Mouse (Mus musculus) forebrain, embryonic 13.5 days (tissue): ENCODE measurements around the gene Olfr1396. TPM values are rescaled to one million over a fixed set of nuclear protein-coding genes. Genes with fewer than 3 reads are reported as not detected.

Experiments
- ATAC-seq: fragments of 200-750 bp; cut with Nextera tagmentation; 2 replicates; pipeline ENCODE4 v1.8.0; 2017
- H3K27ac ChIP-seq: fragments of 300-500 bp; sonication (generic); 2 replicates; pipeline ENCODE4 v1.5.1; 2015; ENCODE audit warnings: inconsistent platforms, mild to moderate bottlenecking, moderate library complexity
- H3K27me3 ChIP-seq: fragments of 300-500 bp; sonication (generic); 2 replicates; pipeline ENCODE4 v1.6.1; 2015; ENCODE audit warnings: mild to moderate bottlenecking, inconsistent platforms
- H3K36me3 ChIP-seq: fragments of 300-500 bp; sonication (generic); 2 replicates; pipeline ENCODE4 v1.6.1; 2015; ENCODE audit warnings: mild to moderate bottlenecking, inconsistent platforms; ENCODE audit not compliant: poor library complexity, severe bottlenecking
- H3K4me1 ChIP-seq: fragments of 300-500 bp; sonication (generic); 2 replicates; pipeline ENCODE4 v1.6.1; 2015; ENCODE audit warnings: inconsistent platforms
- H3K4me2 ChIP-seq: fragments of 300-500 bp; sonication (generic); 2 replicates; pipeline ENCODE4 v1.6.1; 2015; ENCODE audit warnings: inconsistent platforms, mild to moderate bottlenecking, moderate library complexity
- H3K4me3 ChIP-seq: fragments of 300-500 bp; sonication (generic); 2 replicates; pipeline ENCODE4 v1.5.1; 2015; ENCODE audit warnings: mild to moderate bottlenecking, inconsistent platforms
- H3K9ac ChIP-seq: fragments of 300-500 bp; sonication (generic); 2 replicates; pipeline ENCODE4 v1.6.1; 2015; ENCODE audit warnings: mild to moderate bottlenecking, inconsistent platforms
- H3K9me3 ChIP-seq: fragments of 300-500 bp; sonication (generic); replicated peaks from 2 replicates; pipeline ENCODE4 v1.6.1; 2016; ENCODE audit warnings: inconsistent platforms
- WGBS: fragments of 180-500 bp; shearing (Covaris S2); methylation state at CpG from one replicate; pipeline ENCODE4 v1.1.7; 2015; 5-methylcytosine and 5-hydroxymethylcytosine counted together
- polyA plus RNA-seq: library from polyadenylated mRNA; unstranded; fragments of >200 nt; fragmentation: Nextera tagmentation; extraction: Ambion mirVana; gene quantifications from 2 replicates; pipeline ENCODE4 v1.2.1, GENCODE M21; 2015

The Olfr1396 gene
- polyA plus RNA-seq, 1 experiment from 2014 or later: not detected

- Histone ChIP-seq H3K9ac (no peak overlapping the region), H3K4me1 (no peaks in the 10 kb centered on the region), H3K27ac (no peak overlapping the region), H3K36me3 (no peaks in the 10 kb centered on the region), H3K9me3 (no peaks in the 10 kb centered on the region), H3K27me3 (no peaks in the 10 kb centered on the region), H3K4me2 (no peak overlapping the region), H3K4me3 (no peak overlapping the region)
- WGBS: 81% methylated on average over 1 of the region's 1 CpGs
- no peak for ATAC-seq
These were observed 8.9 kb downstream of the Olfr1396 start for GRCm38 (mm10) chr11:49105752-49106151.

- no peak overlapping the region for H3K9ac ChIP-seq
- no peak overlapping the region; the same call in 1 of the 2 replicates for H3K4me2 ChIP-seq
- no peaks in the 10 kb centered on the region for H3K27me3 ChIP-seq
- no peak overlapping the region for H3K4me3 ChIP-seq
- no peaks in the 10 kb centered on the region for H3K9me3 ChIP-seq
- no peak overlapping the region for H3K27ac ChIP-seq
- no peaks in the 10 kb centered on the region for H3K36me3 ChIP-seq
- 18% methylated on average over 8 of the region's 8 CpGs for WGBS
- H3K4me1 ChIP-seq: no peaks in the 10 kb centered on the region
- peak; percentile 87 for ATAC-seq
These were observed 11.5 kb downstream of the Olfr1396 start for GRCm38 (mm10) chr11:49103047-49103693.

- no peak for ATAC-seq
- 63% methylated on average over 5 of the region's 5 CpGs for WGBS
- no peaks in the 10 kb centered on the region for H3K4me1 ChIP-seq
- H3K27me3 ChIP-seq: no peaks in the 10 kb centered on the region
- H3K4me3 ChIP-seq: no peak overlapping the region
- H3K9me3 ChIP-seq: no peaks in the 10 kb centered on the region
- no peak overlapping the region for H3K27ac ChIP-seq
- H3K9ac ChIP-seq: no peak overlapping the region
- H3K36me3 ChIP-seq: no peaks in the 10 kb centered on the region
- H3K4me2 ChIP-seq: no peak overlapping the region
These were observed 13.2 kb downstream of the Olfr1396 start for GRCm38 (mm10) chr11:49101500-49101899.

- ATAC-seq: no peak
- no peak overlapping the region for H3K4me3 ChIP-seq
- H3K9ac ChIP-seq: no peak overlapping the region
- H3K4me1 ChIP-seq: peaks cover 1% of the 10 kb centered on the region; the same call in 1 of the 2 replicates
- no peak overlapping the region for H3K4me2 ChIP-seq
- H3K27ac ChIP-seq: no peak overlapping the region
- H3K9me3 ChIP-seq: no peaks in the 10 kb centered on the region
- H3K27me3 ChIP-seq: no peaks in the 10 kb centered on the region
- no peaks in the 10 kb centered on the region for H3K36me3 ChIP-seq
- 84% methylated on average over 3 of the region's 3 CpGs for WGBS
These were observed 14.3 kb downstream of the Olfr1396 start for GRCm38 (mm10) chr11:49100409-49100808.

- Histone ChIP-seq H3K4me1 (peaks cover 4% of the 10 kb centered on the region; the same call in 1 of the 2 replicates), H3K4me2 (no peak overlapping the region), H3K27ac (no peak overlapping the region), H3K27me3 (no peaks in the 10 kb centered on the region), H3K36me3 (no peaks in the 10 kb centered on the region), H3K9ac (no peak overlapping the region), H3K4me3 (no peak overlapping the region), H3K9me3 (no peaks in the 10 kb centered on the region)
- ATAC-seq: no peak
- 59% methylated on average over 4 of the region's 4 CpGs for WGBS
These were observed 19.3 kb downstream of the Olfr1396 start for GRCm38 (mm10) chr11:49095367-49095766.

- ATAC-seq: no peak
These were observed 20.6 kb downstream of the Olfr1396 start for GRCm38 (mm10) chr11:49093861-49094660.

GRCm38 (mm10) chr11:49092786-49093185 lies 21.9 kb downstream of the Olfr1396 start:
- Histone ChIP-seq H3K4me3 (no peak overlapping the region), H3K9ac (no peak overlapping the region), H3K27me3 (no peaks in the 10 kb centered on the region), H3K4me1 (peaks cover 9% of the 10 kb centered on the region; the same call in 1 of the 2 replicates), H3K4me2 (no peak overlapping the region), H3K27ac (no peak overlapping the region), H3K9me3 (no peaks in the 10 kb centered on the region), H3K36me3 (no peaks in the 10 kb centered on the region)
- WGBS: 92% methylated on average over 2 of the region's 2 CpGs
- ATAC-seq: no peak

More at GRCm38 (mm10) chr11:49093861-49094660, 20.6 kb downstream of the Olfr1396 start:
- Histone ChIP-seq H3K36me3 (no peaks in the 10 kb centered on the region), H3K4me2 (no peak overlapping the region), H3K27me3 (no peaks in the 10 kb centered on the region), H3K9me3 (no peaks in the 10 kb centered on the region), H3K4me1 (peaks cover 4% of the 10 kb centered on the region; the same call in 1 of the 2 replicates), H3K27ac (no peak overlapping the region), H3K9ac (no peak overlapping the region), H3K4me3 (no peak overlapping the region)
- WGBS: 88% methylated on average over 6 of the region's 6 CpGs

GRCm38 (mm10) chr11:49092053-49092586 lies 22.6 kb downstream of the Olfr1396 start:
- Histone ChIP-seq H3K9ac (no peak overlapping the region), H3K4me3 (no peak overlapping the region), H3K27me3 (no peaks in the 10 kb centered on the region), H3K27ac (no peak overlapping the region), H3K4me1 (peaks cover 9% of the 10 kb centered on the region; the same call in 1 of the 2 replicates), H3K4me2 (no peak overlapping the region), H3K9me3 (no peaks in the 10 kb centered on the region), H3K36me3 (no peaks in the 10 kb centered on the region)
- WGBS: 96% methylated on average over 1 of the region's 1 CpGs
- ATAC-seq: no peak

- no peak overlapping the region for H3K27ac ChIP-seq
- no peak overlapping the region for H3K4me2 ChIP-seq
- no peaks in the 10 kb centered on the region for H3K36me3 ChIP-seq
- WGBS: 83% methylated on average over 4 of the region's 4 CpGs
- peaks cover 9% of the 10 kb centered on the region; the same call in 1 of the 2 replicates for H3K4me1 ChIP-seq
- no peak overlapping the region for H3K9ac ChIP-seq
- no peak for ATAC-seq
- H3K27me3 ChIP-seq: no peaks in the 10 kb centered on the region
- no peak overlapping the region for H3K4me3 ChIP-seq
- H3K9me3 ChIP-seq: no peaks in the 10 kb centered on the region
These were observed 23.5 kb downstream of the Olfr1396 start for GRCm38 (mm10) chr11:49091171-49091570.

GRCm38 (mm10) chr11:49090551-49090950 lies 24.1 kb downstream of the Olfr1396 start:
- H3K9me3 ChIP-seq: no peaks in the 10 kb centered on the region
- H3K4me3 ChIP-seq: no peak overlapping the region
- WGBS: 90% methylated on average over 5 of the region's 5 CpGs
- H3K4me2 ChIP-seq: no peak overlapping the region
- H3K4me1 ChIP-seq: peaks cover 9% of the 10 kb centered on the region; the same call in 1 of the 2 replicates
- no peak overlapping the region for H3K9ac ChIP-seq
- H3K27me3 ChIP-seq: no peaks in the 10 kb centered on the region
- no peak overlapping the region for H3K27ac ChIP-seq
- ATAC-seq: no peak
- H3K36me3 ChIP-seq: no peaks in the 10 kb centered on the region

- Histone ChIP-seq H3K27me3 (no peaks in the 10 kb centered on the region), H3K4me1 (peaks cover 5% of the 10 kb centered on the region; the same call in 1 of the 2 replicates), H3K9me3 (no peaks in the 10 kb centered on the region), H3K4me2 (no peak overlapping the region), H3K9ac (no peak overlapping the region), H3K4me3 (no peak overlapping the region), H3K36me3 (no peaks in the 10 kb centered on the region), H3K27ac (no peak overlapping the region)
- no peak for ATAC-seq
- WGBS: 90% methylated on average over 3 of the region's 3 CpGs
These were observed 24.8 kb downstream of the Olfr1396 start for GRCm38 (mm10) chr11:49089735-49090507.
